Comparison of ENCODE assay signal across 8 mouse cellular contexts in the genomic region with DNA sequence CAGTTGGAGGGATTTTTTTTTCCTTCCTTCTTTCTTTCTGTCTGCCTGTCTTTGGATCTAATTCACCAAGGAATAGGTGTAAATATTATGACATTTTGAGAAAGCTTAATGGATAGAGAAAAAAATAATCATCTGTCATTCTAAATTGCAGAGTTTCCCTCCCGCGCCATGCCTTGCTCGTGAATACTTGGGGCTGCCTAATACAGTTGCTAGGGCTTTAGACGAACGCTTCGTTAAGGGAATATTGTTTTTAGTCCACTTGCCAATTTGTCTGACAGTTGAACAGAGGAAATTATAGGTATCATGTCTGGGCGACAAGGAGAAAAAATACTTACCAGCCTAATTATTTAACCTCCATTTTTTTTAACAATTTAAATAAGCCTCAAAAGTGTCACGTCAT. TPM values are rescaled to one million over a fixed set of nuclear protein-coding genes. Genes with fewer than 3 reads are reported as not detected.
DNase-seq lines count a peak whose midpoint lies in the region; ATAC-seq and TF ChIP-seq lines count a peak whose summit lies in the region.

No protein-coding gene starts in this region.

- H3K4me2 ChIP-seq in hindbrain, embryonic 12.5 days (replicated peaks) = peak overlapping the region; percentile 94

- H3K27me3 ChIP-seq in heart, embryonic 10.5 days (ENCODE audit: insufficient read depth, poor library complexity, severe bottlenecking) = peaks cover 55% of the 10 kb centered on the region
- peaks cover 9% of the 10 kb centered on the region for H3K27me3 ChIP-seq in ES-Bruce4 (ENCODE audit: control insufficient read depth, insufficient read depth, low read length, poor library complexity, severe bottlenecking)
- peaks cover 37% of the 10 kb centered on the region for H3K27me3 ChIP-seq in hindbrain, embryonic 12.5 days
- H3K27me3 ChIP-seq in midbrain, embryonic 10.5 days (ENCODE audit: low read depth, poor library complexity, severe bottlenecking) = peaks cover 51% of the 10 kb centered on the region

- intact Hi-C loops in left cerebral cortex, postnatal 36 days (cut with DNase I) = loop anchor here (2.0 to 10.0 kb wide), 4 partner anchors 14 to 1711 kb away; a partner anchor contains a TSS

- peak overlapping the region; percentile 86 for H3K9ac ChIP-seq in ES-Bruce4 (ENCODE audit: low read depth, poor library complexity, severe bottlenecking)
- peak overlapping the region; percentile 75 for H3K9ac ChIP-seq in hindbrain, embryonic 12.5 days

- no peaks in the 10 kb centered on the region for H3K9me3 ChIP-seq in heart, embryonic 10.5 days
- H3K9me3 ChIP-seq in ES-Bruce4 (replicated peaks; ENCODE audit: control insufficient read depth, insufficient read depth, low read length, poor library complexity, severe bottlenecking) = no peaks in the 10 kb centered on the region
- H3K9me3 ChIP-seq in hindbrain, embryonic 12.5 days (replicated peaks) = no peaks in the 10 kb centered on the region
- H3K9me3 ChIP-seq in midbrain, embryonic 10.5 days (replicated peaks) = no peaks in the 10 kb centered on the region

- H3K27ac ChIP-seq in heart, embryonic 10.5 days = no peak overlapping the region
- H3K27ac ChIP-seq in ES-Bruce4 (ENCODE audit: insufficient read depth, low read length) = peak overlapping the region; percentile 94
- H3K27ac ChIP-seq in hindbrain, embryonic 12.5 days = peak overlapping the region; percentile 92
- peak overlapping the region; percentile 93 for H3K27ac ChIP-seq in midbrain, embryonic 10.5 days (replicated peaks)

- DNase-seq in heart, embryonic 10.5 days (ENCODE audit: low spot score) = no peak
- DNase-seq in heart, adult 8-10 months (ENCODE audit: low spot score) = no peak
- no peak for DNase-seq in midbrain, embryonic 10.5 days (ENCODE audit: low spot score)
- DNase-seq in left cerebral cortex, postnatal 36 days (ENCODE audit: low spot score in 2 of 2) = no peak
- no peak for DNase-seq in embryo, embryonic 10 days (ENCODE audit: low spot score)

- ATAC-seq in hindbrain, embryonic 12.5 days (ENCODE audit: low FRiP score) = no peak; the same call in 1 of the 2 replicates
- no peak for ATAC-seq in inflammation-experienced regulatory T-cells, adult 6 months

- H3K4me1 ChIP-seq in heart, embryonic 10.5 days = peaks cover 19% of the 10 kb centered on the region
- no peaks in the 10 kb centered on the region for H3K4me1 ChIP-seq in ES-Bruce4 (ENCODE audit: control insufficient read depth, insufficient read depth, low read length)
- H3K4me1 ChIP-seq in hindbrain, embryonic 12.5 days = peaks cover 24% of the 10 kb centered on the region
- peaks cover 35% of the 10 kb centered on the region for H3K4me1 ChIP-seq in midbrain, embryonic 10.5 days

- TF ChIP-seq EP300 in ES-Bruce4 (IDR thresholded peaks at IDR 0.05; ENCODE audit: insufficient read depth, low read depth, low read length) = no peak

- peak overlapping the region; percentile 68 for H3K4me3 ChIP-seq in heart, embryonic 10.5 days
- peak overlapping the region; percentile 83 for H3K4me3 ChIP-seq in ES-Bruce4 (ENCODE audit: low read depth, low read length)
- H3K4me3 ChIP-seq in hindbrain, embryonic 12.5 days = peak overlapping the region; percentile 64
- H3K4me3 ChIP-seq in midbrain, embryonic 10.5 days = peak overlapping the region; percentile 75

- WGBS in heart, embryonic 10.5 days = 4% methylated on average over 8 of the region's 8 CpGs
- 2% methylated on average over 8 of the region's 8 CpGs for WGBS in hindbrain, embryonic 12.5 days
- 2% methylated on average over 8 of the region's 8 CpGs for WGBS in midbrain, embryonic 10.5 days

- TF ChIP-seq CTCF in ES-Bruce4 (IDR thresholded peaks at IDR 0.05; ENCODE audit: low read depth, low read length) = no peak

- no peak for TF ChIP-seq POLR2A in ES-Bruce4 (IDR thresholded peaks at IDR 0.05; ENCODE audit: insufficient read depth, low read length)

- H3K36me3 ChIP-seq in heart, embryonic 10.5 days = no peaks in the 10 kb centered on the region
- H3K36me3 ChIP-seq in ES-Bruce4 (ENCODE audit: control insufficient read depth, insufficient read depth, low read length, poor library complexity, severe bottlenecking) = no peaks in the 10 kb centered on the region
- H3K36me3 ChIP-seq in hindbrain, embryonic 12.5 days = no peaks in the 10 kb centered on the region
- H3K36me3 ChIP-seq in midbrain, embryonic 10.5 days = no peaks in the 10 kb centered on the region

RNA-seq across cellular contexts. Expression of a gene that starts 4.0 kb away (rescaled TPM):
- 0.97 and 2.2 TPM in 2 replicates for polyA plus RNA-seq in heart, embryonic 10.5 days (2016; fragmentation: Nextera tagmentation; extraction: Ambion mirVana)
- 1 to 10 TPM; 4.2 to 8.0 (median 6.2) TPM for total RNA-seq in heart, adult 8-10 months (2022)
- 1.2 and 1.5 TPM in 2 replicates for polyA plus RNA-seq in ES-Bruce4 (2011; ENCODE audit: insufficient read depth, insufficient read length, low read depth, missing spikeins)
- polyA plus RNA-seq in hindbrain, embryonic 12.5 days (2016; fragmentation: Nextera tagmentation; extraction: Ambion mirVana) = 3.2 and 4.3 TPM in 2 replicates
- 1.5 and 1.6 TPM in 2 replicates for polyA plus RNA-seq in midbrain, embryonic 10.5 days (2016; fragmentation: Nextera tagmentation; extraction: Ambion mirVana)
- polyA plus RNA-seq in inflammation-experienced regulatory T-cells, adult 6 months (2017; shearing (Covaris generic)) = not detected
- total RNA-seq in left cerebral cortex, postnatal 36 days (2021) = 10 to 100 TPM; 26.9 to 30.3 TPM
